Mouse (Mus musculus) embryonic fibroblast, embryonic 13.5 days (primary cell): Measurements from ENCODE around the gene Wdr77.

ENCODE experiments used
- CTCF ChIP-seq: IDR thresholded peaks from 2 replicates; pipeline ENCODE4 v1.5.1; 2011; ENCODE audit warnings: mild to moderate bottlenecking, control low read depth, low read length, moderate library complexity, borderline replicate concordance; ENCODE audit not compliant: insufficient read depth
- POLR2A ChIP-seq: IDR thresholded peaks from 2 replicates; pipeline ENCODE4 v1.6.1; 2011; ENCODE audit warnings: low read depth, mild to moderate bottlenecking, control low read depth, low read length, moderate library complexity

DNA sequence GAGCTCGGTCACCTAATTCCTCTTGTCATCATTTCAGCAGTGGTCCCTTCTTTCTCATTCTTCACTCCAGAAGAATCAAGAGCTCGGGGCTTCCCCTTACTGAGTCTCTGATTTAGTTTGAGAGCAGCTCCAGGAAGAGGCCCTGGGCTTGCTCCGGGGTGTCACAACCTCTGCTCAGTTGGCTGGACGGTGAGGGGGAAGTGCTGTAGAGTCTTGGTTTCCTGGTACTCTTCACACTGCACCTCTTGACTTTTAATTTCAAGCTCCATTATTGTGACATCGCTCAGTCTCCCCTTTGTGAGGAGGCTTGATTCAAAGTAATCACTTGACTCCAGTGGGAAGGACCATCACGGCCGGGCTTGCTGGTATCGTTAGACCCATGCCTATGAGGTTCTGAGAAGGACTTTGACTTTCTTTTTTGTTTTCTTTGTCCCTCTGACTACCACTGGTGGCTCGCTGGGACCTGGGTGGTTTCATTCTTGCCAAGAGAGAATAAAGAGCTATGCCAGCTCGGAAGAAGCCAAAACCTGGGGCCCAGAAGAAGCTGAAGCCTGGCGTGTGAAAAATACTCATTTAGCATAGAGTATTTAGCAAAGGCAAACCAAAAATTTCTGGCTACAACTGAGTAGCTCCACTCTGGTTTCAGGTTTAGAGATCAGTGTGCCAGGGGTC lies 48.5 kb upstream of the Wdr77 start:
- TF ChIP-seq CTCF (no peak), POLR2A (no peak)
